8 mouse cellular contexts compared by ENCODE assay signal in genomic region chr11:117407196-117407595, GRCm38 (mm10).
DNase-seq lines count a peak whose midpoint lies in the region; ATAC-seq lines count a peak whose summit lies in the region.

No protein-coding gene starts in this region.

- H3K4me1 ChIP-seq in heart, embryonic 11.5 days (ENCODE audit: control insufficient read depth, insufficient read depth, low read length) = peaks cover 15% of the 10 kb centered on the region
- peaks cover 68% of the 10 kb centered on the region for H3K4me1 ChIP-seq in hindbrain, embryonic 10.5 days (replicated peaks)
- peaks cover 67% of the 10 kb centered on the region for H3K4me1 ChIP-seq in midbrain, embryonic 10.5 days

- no peak for ATAC-seq in heart, embryonic 11.5 days (replicated peaks; ENCODE audit: insufficient number of reproducible peaks, low FRiP score, low TSS enrichment)

- H3K36me3 ChIP-seq in heart, embryonic 11.5 days (ENCODE audit: control insufficient read depth, insufficient read depth, low read length) = no peaks in the 10 kb centered on the region
- H3K36me3 ChIP-seq in hindbrain, embryonic 10.5 days = no peaks in the 10 kb centered on the region
- H3K36me3 ChIP-seq in midbrain, embryonic 10.5 days = no peaks in the 10 kb centered on the region

- no peaks in the 10 kb centered on the region for H3K9me3 ChIP-seq in heart, embryonic 11.5 days (replicated peaks; ENCODE audit: control insufficient read depth, low read length)
- H3K9me3 ChIP-seq in hindbrain, embryonic 10.5 days = peaks cover 7% of the 10 kb centered on the region
- peaks cover 7% of the 10 kb centered on the region for H3K9me3 ChIP-seq in midbrain, embryonic 10.5 days (replicated peaks)

- intact Hi-C loops in heart, postnatal 25 days (cut with DNase I) = no loop called here

- 20% methylated on average over 4 of the region's 4 CpGs for WGBS in heart, embryonic 11.5 days (ENCODE audit: insufficient replicate concordance)
- 8% methylated on average over 4 of the region's 4 CpGs for WGBS in hindbrain, embryonic 10.5 days
- 3% methylated on average over 4 of the region's 4 CpGs for WGBS in midbrain, embryonic 10.5 days

- H3K27ac ChIP-seq in heart, embryonic 11.5 days (ENCODE audit: low read depth, low read length) = 0 out of 2 replicates have a peak overlapping the region, but pooled peaks have one; percentile 17
- H3K27ac ChIP-seq in hindbrain, embryonic 10.5 days = peak overlapping the region; percentile 92
- H3K27ac ChIP-seq in midbrain, embryonic 10.5 days (replicated peaks) = peak overlapping the region; percentile 94

- DNase-seq in heart, postnatal 25 days (ENCODE audit: low spot score) = no peak
- DNase-seq in MN1 (ENCODE audit: low spot score) = peak; percentile 61
- DNase-seq in hindbrain, embryonic 10.5 days (ENCODE audit: low spot score) = no peak
- DNase-seq in midbrain, embryonic 10.5 days (ENCODE audit: low spot score) = no peak
- no peak for DNase-seq in left cerebral cortex, adult 9 months (ENCODE audit: low spot score in 2 of 2)
- no peak for DNase-seq in adrenal gland, postnatal 36 days
- no peak for DNase-seq in gastrocnemius, postnatal 4 days (ENCODE audit: low spot score in 2 of 2)

- H3K4me3 ChIP-seq in heart, embryonic 11.5 days (ENCODE audit: low read depth, low read length) = peak overlapping the region; percentile 34
- peak overlapping the region; percentile 54 for H3K4me3 ChIP-seq in hindbrain, embryonic 10.5 days
- H3K4me3 ChIP-seq in midbrain, embryonic 10.5 days = peak overlapping the region; percentile 54

- H3K4me2 ChIP-seq in heart, embryonic 11.5 days = peak overlapping the region; percentile 79

- no peak overlapping the region for H3K9ac ChIP-seq in heart, embryonic 11.5 days (ENCODE audit: low read depth, low read length)

- peaks cover 33% of the 10 kb centered on the region for H3K27me3 ChIP-seq in heart, embryonic 11.5 days (ENCODE audit: control insufficient read depth, insufficient read depth, low read length)
- peaks cover 69% of the 10 kb centered on the region for H3K27me3 ChIP-seq in hindbrain, embryonic 10.5 days (ENCODE audit: insufficient read depth, poor library complexity, severe bottlenecking)
- H3K27me3 ChIP-seq in midbrain, embryonic 10.5 days (ENCODE audit: low read depth, poor library complexity, severe bottlenecking) = peaks cover 84% of the 10 kb centered on the region

Comparison
In these comparisons a context has a peak if more than half of its experiments do, and no peak if none do; other contexts are left out.
1. H3K27ac ChIP-seq: peak in every context shown above with its lines; median percentile 94 in midbrain, embryonic 10.5 days; 92 in hindbrain, embryonic 10.5 days; 17 in heart, embryonic 11.5 days.